Mouse (Mus musculus) adrenal gland, postnatal 36 days (tissue): ENCODE measurements at regions not wholly inside any gene's neighbourhood (a gene's known extent, or its start where the extent isn't known, plus 50 kb on each side); places are given as distances from the start of the nearest gene placed in this dataset.

Experiments used
- DNase-seq, 2 experiments: peaks; one replicate each; pipeline ENCODE4 v3.0.0; 2021; ENCODE audit warnings: mixed read lengths in 1 of 2

DNA sequence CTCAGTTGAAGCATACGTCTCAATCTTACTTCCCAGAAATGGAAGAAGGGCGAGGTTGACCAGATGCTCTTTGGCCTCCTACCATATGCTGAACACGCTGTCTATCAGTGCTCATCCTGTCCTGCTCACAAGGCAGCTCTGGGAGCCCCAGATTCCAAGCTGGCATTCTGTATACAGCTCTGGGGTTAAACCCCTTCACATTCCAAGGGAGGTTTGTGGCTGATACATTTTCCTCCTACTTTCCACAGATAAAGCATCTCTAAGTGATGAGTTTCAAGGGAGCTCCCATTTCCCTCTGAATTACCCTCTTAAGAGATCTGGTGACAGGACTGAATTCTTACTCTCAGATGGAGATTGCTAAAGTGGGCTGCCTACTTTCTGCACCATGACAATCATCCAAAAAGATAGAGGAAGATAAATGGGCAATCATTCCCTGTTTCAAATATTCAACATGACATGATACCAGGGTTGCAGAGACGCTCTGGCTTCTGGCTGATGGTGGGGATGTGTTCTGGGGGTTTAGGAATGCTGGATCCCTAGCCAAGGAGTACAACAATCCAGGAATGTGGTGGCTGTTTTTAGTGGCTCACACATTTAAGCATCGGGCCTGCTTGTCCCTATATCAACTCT is 138.7 kb upstream of the Bmp4 start:
- no peak for DNase-seq

DNA sequence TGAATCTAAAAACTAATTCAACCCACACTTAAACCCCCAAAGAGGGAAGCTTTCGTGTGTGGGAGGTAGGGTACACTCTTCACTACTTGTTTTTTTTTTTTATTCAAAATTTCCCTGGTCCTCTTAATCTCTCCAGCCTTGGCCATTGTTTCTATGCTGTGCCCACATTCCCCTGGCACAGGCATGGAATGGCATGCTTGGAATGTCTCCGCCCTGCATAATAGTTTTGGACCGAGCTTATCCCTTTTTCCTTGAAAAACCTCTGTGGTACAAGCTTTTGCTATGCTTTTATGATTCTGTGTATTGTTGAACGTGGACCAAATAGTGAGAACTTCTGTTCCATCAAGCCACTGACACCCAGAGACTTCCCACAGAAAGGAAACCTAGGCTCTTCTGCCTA is 126.8 kb upstream of the Bmp4 start:
- no peak for DNase-seq

DNA sequence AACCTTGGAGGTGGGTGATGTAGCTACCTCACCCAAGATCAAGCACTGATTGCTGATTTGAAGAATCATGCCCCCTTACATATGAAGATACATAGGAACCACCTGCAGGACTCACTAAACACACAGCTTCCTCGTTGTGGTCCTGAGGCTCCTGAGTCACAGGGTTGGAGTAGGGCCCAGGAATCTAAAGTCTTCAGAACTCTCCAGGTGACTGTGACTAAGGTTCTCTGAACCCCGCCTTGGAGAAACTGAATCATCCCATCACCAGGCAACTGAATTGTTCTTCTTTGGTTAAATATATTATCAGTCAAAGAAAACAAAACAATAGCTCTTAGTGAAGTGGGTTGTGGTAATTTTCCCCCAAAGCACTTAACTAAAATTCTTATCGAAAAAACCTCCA is 125.8 kb upstream of the Bmp4 start:
- no peak for DNase-seq

DNA sequence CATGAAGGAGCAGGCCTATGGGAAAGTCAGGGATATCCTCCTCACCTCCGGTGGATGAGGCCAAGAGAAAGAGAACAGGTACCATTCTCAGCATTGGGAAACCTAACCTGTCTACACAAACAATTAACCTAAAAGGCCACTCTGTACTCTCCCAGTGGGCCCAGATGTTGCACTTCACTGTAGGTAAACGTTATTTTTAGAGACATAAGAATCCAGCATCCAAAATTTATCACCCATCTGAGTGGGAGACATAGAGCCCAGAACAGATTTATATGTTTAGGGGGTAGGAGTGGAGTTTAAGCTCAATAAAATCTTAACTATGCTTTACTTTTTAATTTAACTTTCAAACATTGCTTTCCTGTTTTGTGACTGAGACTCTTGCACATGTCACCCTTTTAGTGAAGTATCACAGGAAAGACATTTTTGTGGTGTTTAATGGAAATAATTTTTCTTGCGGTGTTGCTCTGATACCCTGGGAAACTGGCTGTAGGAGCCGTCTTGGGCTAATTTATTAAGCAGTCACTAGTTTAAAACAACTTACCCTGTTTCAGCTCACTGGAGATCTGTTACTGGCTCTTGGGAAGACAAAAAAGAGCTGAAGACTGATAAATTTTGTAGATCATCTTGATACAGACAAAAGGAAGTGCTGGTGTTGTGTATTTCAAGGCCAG is 123.9 kb upstream of the Bmp4 start:
- DNase-seq: no peak

DNA sequence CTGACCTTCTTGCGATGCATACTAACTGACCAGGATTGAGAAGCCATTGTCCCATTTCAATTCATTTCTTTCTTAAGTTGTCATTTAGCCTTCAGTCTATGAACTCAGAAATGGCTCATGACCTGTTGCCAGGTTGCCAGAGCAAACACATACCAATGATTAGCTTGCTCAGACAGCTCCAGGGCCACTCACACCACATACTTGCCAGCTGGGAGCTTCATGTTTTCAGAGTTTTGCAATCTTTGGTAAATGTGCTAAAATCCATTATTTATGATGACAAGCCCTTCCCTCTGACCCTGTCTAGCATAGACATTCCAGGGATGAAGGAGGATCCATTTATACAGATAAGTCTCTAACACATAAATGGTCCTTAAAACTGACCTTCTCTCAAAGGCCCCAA is 121.6 kb upstream of the Bmp4 start:
- peak in 1 of 2 experiments; percentile 45 for DNase-seq

DNA sequence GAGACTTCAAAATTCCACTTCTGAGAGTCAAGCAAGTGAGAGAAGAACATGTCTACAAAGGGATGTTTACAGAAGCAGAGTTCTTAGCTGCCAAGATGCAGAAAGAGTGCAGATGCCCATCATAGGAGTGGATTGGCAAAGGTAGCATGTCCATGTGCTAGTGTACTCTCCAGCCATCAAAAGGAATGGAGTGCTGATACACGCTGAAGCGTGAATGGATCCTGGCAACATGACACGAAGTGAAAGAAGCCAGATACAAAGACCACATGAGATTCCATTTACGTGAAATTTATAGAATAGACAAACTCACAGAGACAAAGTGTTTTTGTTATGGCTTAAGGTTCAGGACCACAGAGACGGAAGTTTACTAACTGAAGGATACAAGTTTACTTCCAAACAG is 118.4 kb upstream of the Bmp4 start:
- no peak for DNase-seq

DNA sequence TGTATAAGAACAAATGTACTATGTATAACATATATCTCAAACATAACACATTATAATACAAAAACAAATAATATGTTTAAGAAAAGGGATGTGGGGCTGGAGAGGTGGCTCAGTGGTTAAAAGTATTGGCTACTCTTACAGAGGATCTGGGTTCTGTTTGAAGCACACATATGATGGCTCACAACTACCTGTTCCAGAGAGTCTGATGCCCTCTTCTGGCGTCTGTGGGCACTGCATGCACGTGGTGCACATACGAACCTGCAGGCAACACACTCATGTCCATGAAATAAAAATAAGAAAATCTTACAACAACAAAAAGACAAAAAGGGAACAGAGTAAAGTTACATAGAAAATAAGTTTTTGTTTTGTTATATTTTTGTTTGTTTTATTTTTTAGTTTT is 114.8 kb upstream of the Bmp4 start:
- no peak for DNase-seq

DNA sequence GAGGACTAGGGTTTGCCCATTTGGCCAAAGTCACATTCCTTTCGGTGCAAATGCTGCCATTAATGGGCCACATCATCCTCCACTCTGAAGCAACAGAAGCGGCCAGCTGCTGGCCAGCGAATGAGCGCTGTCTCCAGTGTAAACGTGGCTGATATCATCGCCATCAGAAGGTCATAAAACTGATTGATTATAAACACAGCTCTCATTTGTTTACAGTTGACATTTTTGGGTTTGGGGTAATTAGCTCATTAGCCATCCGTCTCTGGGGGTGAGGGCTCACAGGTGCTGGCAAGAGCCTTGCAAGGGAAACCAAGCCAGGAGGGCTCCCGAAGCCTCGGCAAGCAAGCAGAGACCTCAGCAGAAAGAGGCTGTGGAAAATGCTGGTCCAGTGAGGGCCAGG is 101.1 kb upstream of the Bmp4 start:
- no peak for DNase-seq

DNA sequence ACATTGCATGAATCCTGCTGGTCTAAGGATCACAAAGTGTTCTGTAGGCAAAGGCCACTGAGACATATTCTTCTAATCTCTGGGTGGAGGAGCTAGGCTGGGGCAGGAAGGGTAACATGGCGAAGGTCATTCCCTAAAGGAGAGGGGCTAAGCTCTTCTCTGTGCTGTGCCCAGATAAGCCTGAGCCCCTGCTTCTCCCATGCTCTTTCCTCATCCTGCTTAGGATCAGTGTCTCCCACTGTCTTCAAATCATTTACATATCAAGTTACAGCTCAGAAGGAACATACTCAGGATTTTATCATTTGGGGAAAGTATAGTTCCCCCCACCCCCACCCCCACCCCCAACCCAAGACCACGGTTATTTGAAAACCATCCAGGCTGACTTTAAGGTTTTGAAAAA is 100.7 kb upstream of the Bmp4 start:
- no peak for DNase-seq

DNA sequence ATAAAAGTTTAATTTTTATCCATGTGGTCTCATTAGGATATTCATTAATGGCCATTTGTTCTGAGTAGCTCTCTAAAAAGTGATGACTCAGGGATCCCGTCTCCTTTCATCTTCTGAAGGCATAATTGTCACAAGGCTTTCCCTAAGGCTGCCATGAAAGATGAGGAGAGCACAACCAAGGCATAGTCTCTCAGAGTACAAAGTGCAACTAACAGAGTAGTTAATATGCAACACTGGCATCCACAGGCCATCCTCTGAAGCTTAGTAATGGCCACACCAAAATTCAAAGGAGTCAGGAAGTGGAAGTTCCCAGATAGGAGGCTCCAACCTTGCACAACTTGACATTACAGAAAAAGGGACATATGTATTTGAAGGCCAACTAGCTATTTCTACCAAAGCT is 97.1 kb upstream of the Bmp4 start:
- DNase-seq: no peak

DNA sequence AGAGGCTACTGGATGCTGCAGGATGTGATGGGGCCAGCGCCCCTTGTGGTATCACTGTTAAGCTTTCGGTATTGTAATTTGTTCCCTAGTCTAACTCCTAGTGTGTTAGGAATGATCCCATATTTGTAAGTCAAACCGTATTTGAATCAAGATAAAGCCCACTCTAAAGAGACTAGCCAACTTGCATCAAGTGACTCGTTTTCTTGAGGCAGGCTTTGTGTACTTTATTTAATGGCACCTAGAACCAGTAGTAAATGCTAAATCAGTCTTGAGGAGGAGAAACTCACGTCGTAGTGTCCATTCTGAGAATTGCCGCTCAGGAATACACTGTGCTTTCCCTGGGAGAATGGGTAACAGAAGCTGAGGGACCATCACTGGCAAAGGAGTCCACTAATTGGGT is 89.9 kb upstream of the Bmp4 start:
- no peak for DNase-seq

DNA sequence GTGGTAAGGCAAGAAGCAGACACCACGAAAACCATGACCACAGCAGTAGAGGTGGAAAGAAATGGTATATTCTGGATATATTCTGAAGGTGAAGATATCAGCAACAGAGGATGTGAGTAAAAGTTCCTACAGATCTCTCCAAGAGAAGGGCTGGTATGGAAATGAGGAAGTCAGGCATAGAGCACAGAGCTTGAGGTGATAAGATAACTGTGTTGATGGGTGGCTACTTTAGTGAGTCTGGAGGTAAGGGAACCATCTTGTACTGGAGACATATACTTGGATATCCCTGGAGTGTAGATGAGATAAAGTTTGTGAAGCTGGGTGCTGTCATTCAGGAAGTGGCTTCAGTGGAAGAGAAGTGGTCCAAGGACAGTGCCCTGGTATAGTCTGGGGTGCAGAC is 85.5 kb upstream of the Bmp4 start:
- DNase-seq: no peak

DNA sequence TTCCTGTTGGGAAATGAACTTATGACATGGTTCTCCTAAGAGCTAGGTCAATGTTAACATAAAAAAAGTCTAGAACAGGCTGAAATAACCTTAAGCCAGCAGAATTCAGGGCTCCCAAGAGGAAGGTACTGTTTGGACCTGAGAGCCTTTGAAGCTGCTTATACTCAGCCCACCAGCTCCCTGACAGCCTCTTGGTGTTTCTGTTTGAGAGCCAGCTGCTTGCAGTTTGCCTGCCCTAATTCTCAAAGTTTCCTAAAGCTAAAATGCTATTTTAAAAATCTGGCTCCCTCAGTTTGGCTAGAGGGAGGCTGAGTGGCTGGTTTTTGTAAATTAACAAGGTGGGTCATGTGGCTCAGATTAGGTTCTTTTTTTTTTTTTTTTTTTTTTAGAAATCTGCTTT is 72.5 kb upstream of the Bmp4 start:
- DNase-seq: no peak

DNA sequence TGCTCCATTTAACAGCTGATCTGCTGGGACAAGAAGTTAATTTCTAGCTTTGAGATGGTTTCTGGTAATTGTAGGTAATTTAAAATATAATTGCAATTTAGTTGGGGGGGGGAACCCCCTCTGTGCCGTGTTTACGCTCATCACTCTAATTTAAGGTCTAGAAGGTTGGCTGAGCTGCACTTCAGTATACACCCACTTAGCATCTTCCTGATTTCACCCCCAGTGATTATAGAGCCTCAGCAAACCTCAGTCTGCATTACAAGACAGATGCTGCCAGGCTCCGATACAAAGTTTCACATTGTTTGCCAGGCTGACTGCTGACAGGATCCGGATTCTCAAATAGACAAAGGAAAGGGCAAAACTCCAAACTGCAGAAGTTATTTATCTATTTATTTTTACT is 71.5 kb upstream of the Bmp4 start:
- DNase-seq: no peak

DNA sequence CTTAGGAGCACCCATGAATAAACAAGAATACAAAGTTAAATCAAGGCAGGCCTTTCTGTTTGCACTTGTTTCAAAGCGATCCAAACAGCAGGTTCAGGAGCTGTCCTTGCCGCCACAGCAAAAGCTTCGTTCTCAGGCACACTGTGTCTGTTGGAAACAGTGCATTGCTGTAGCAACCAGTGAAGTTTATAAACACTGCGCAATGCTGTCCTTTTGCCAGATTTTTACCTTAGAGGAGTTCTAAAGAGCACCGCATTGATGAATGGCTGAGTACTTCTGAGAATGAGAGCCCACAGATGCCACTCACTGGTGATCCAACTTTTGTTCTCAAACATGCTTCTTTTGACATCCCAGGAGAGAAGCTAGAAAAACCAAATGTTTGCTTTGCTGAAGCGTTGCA is 64.0 kb upstream of the Bmp4 start:
- DNase-seq: no peak

DNA sequence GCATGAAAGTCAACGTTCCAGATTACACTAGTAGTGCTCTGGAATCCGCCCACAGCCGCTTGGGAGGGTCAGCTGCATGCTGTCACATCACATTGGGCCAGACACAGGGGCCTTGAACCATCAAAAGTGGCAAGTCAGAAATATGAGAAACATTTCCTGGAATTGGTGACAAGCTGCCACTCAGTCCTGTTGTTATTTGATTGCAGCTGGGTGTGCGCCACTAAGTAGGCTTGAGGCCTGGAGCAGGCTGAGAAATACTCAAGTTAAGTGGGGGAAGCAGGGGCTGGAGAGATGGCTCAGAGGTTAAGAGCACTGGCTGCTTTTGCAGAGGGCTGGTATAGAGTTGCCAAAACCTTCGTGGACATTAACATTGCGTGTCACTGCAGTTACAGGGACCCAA is 51.2 kb upstream of the Bmp4 start:
- no peak for DNase-seq
